Mouse (Mus musculus): ENCODE results near the gene Taf12. TPM values are rescaled to one million over a fixed set of nuclear protein-coding genes. Genes with fewer than 3 reads are reported as not detected.

Taf12 gene
- total RNA-seq, 1 experiment = 21.9 TPM

GRCm38 (mm10) chr4:132344403-132345134, 70.4 kb downstream of the Taf12 start:
- Histone ChIP-seq H3K4me3 (ENCODE audit: insufficient read depth in 1 of 2, low read depth in 1 of 2, low read length in 2 of 2, poor library complexity in 1 of 2, severe bottlenecking in 1 of 2) (peak overlapping the region; percentile 87 to 98), H3K27ac (ENCODE audit: insufficient read depth, low read depth, low read length, poor library complexity, severe bottlenecking) (peak overlapping the region; percentile 80)
- DNase-seq (ENCODE audit: low read depth, low spot score) = peak; percentile 38

More at GRCm38 (mm10) chr4:132344403-132345134, 70.4 kb downstream of the Taf12 start:
- TF ChIP-seq ZC3H11A (IDR thresholded peaks at IDR 0.05; ENCODE audit: borderline replicate concordance, low read depth, low read length) (no peak), HCFC1 (IDR thresholded peaks at IDR 0.05; ENCODE audit: borderline replicate concordance, insufficient read depth, low read length) (no peak), CHD2 (IDR thresholded peaks at IDR 0.05; ENCODE audit: low read depth, low read length) (no peak), MAFK (IDR thresholded peaks at IDR 0.05; ENCODE audit: insufficient read depth, low read depth, low read length) (no peak), ZNF384 (IDR thresholded peaks at IDR 0.05; ENCODE audit: low read depth, low read length) (no peak)
- in situ Hi-C loops (cut with MboI; ENCODE audit: low sequenced_read_pairs in 2 of 2, unreplicated experiment in 2 of 2) = no loop called here
- Histone ChIP-seq H3K9me3 (ENCODE audit: control insufficient read depth, insufficient read depth, low read depth, low read length) (no peaks in the 10 kb centered on the region), H3K36me3 (ENCODE audit: control insufficient read depth, insufficient read depth, low read length, poor library complexity, severe bottlenecking) (peaks cover 7% of the 10 kb centered on the region; the same call in 1 of the 2 replicates), H3K4me1 (ENCODE audit: control insufficient read depth in 2 of 2, insufficient read depth in 2 of 2, low read length in 2 of 2, poor library complexity in 1 of 2) (peaks cover 2 to 15% of the 10 kb centered on the region in 2 experiments; a peak in 3 of 4 replicates), H3K9ac (ENCODE audit: insufficient read depth, low read depth, low read length, poor library complexity, severe bottlenecking) (peak overlapping the region; percentile 99)

Other genes starting within 250 kb of the Taf12 start
- gene Gm10300, start 199.7 kb upstream of the Taf12 start, total RNA-seq (2012; rRNA removed) = 0.11 TPM in 1 of 2 replicates, not detected in the other
- gene Epb41, start 199.1 kb upstream of the Taf12 start, total RNA-seq (2012; rRNA removed) = 16.3 and 19.5 TPM in 2 replicates
- gene Oprd1, start 129.9 kb upstream of the Taf12 start, total RNA-seq (2012; rRNA removed) = 0.62 and 0.79 TPM in 2 replicates
- 56.1 and 67.7 TPM in 2 replicates for gene Ythdf2, start 62.1 kb upstream of the Taf12 start, total RNA-seq (2012; rRNA removed)
- gene Gmeb1, start 12.8 kb upstream of the Taf12 start, total RNA-seq (2012; rRNA removed) = 20.7 and 22.3 TPM in 2 replicates
- gene Rab42, start 29.0 kb downstream of the Taf12 start, total RNA-seq (2012; rRNA removed) = 0.69 and 1.1 TPM in 2 replicates
- gene Trnau1ap, start 55.2 kb downstream of the Taf12 start, total RNA-seq (2012; rRNA removed) = 48.6 and 61.8 TPM in 2 replicates
- 107 and 117 TPM in 2 replicates for gene Rcc1, start 79.2 kb downstream of the Taf12 start, total RNA-seq (2012; rRNA removed)
- 4.0 and 7.8 TPM in 2 replicates for gene Phactr4, start 148.1 kb downstream of the Taf12 start, total RNA-seq (2012; rRNA removed)
- 29.7 and 32.8 TPM in 2 replicates for gene Med18, start 189.5 kb downstream of the Taf12 start, total RNA-seq (2012; rRNA removed)
- 75.8 and 96.1 TPM in 2 replicates for gene Sesn2, start 236.1 kb downstream of the Taf12 start, total RNA-seq (2012; rRNA removed)

All from ES-E14 (cell line).